Mouse (Mus musculus) thymus, adult 2 months (tissue): Measurements from ENCODE around the gene Gck.

Experiments
- CTCF ChIP-seq: fragments of 200-500 bp; IDR thresholded peaks from 2 replicates; pipeline ENCODE4 v1.5.1; 2012; ENCODE audit warnings: mild to moderate bottlenecking, control low read depth, low read length, moderate library complexity, borderline replicate concordance; ENCODE audit not compliant: control insufficient read depth, poor library complexity, insufficient read depth; ENCODE audit errors: extremely low read depth
- POLR2A ChIP-seq: fragments of 200-500 bp; IDR thresholded peaks from 2 replicates; pipeline ENCODE4 v1.6.1; 2012; ENCODE audit warnings: mild to moderate bottlenecking, low read length, control low read depth, moderate library complexity; ENCODE audit not compliant: control insufficient read depth, poor library complexity, insufficient read depth; ENCODE audit errors: extremely low read depth

DNA sequence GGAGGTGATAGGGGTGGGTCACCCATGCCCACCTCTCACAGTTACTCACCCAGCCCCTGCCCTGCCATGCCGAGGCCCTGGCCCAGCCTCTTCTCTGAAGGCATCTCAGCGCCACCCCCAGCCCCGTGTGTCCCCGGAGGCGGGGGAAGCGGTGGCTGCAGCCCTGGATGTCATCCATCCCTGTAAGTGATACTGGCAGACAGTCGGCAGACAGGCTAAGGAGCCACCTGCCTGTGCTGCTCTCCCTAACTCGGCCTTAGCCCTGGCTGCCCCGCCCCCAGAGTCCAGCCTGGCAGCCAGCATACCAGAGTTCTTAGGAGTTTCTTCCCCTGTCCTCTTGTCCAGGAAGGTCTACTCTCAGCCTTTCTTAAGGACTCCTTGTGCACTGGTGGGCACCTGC, 26.2 kb upstream of the Gck start:
- TF ChIP-seq CTCF = no peak
- no peak for TF ChIP-seq POLR2A
